Mouse (Mus musculus) embryonic facial prominence, embryonic 12.5 days (tissue): ENCODE data around the gene Mrps7. TPM values are rescaled to one million over a fixed set of nuclear protein-coding genes. Genes with fewer than 3 reads are reported as not detected.
"Not testable (repeated sequence)": the region's sequence is repeated elsewhere in the genome, so short reads cannot be mapped to it uniquely, and the experiment has no call there.

Experiments
- ATAC-seq: fragments of 200-750 bp; cut with Nextera tagmentation; 2 replicates; pipeline ENCODE4 v1.8.0; 2017; ENCODE audit not compliant: insufficient number of reproducible peaks, insufficient read depth, low FRiP score, low TSS enrichment
- H3K27ac ChIP-seq: fragments of 300-500 bp; sonication (generic); 2 replicates; pipeline ENCODE4 v1.5.1; 2016; ENCODE audit warnings: mild to moderate bottlenecking
- H3K27me3 ChIP-seq: fragments of 300-500 bp; sonication (generic); 2 replicates; pipeline ENCODE4 v1.6.1; 2016; ENCODE audit warnings: mild to moderate bottlenecking, moderate library complexity
- H3K36me3 ChIP-seq: fragments of 300-500 bp; sonication (generic); 2 replicates; pipeline ENCODE4 v1.6.1; 2016; ENCODE audit warnings: mild to moderate bottlenecking
- H3K4me1 ChIP-seq: fragments of 300-500 bp; sonication (generic); 2 replicates; pipeline ENCODE4 v1.6.1; 2016
- H3K4me2 ChIP-seq: fragments of 300-500 bp; sonication (generic); replicated peaks from 2 replicates; pipeline ENCODE4 v1.6.1; 2016; ENCODE audit warnings: mild to moderate bottlenecking, moderate library complexity
- H3K4me3 ChIP-seq: fragments of 300-500 bp; sonication (generic); 2 replicates; pipeline ENCODE4 v1.5.1; 2016; ENCODE audit warnings: mild to moderate bottlenecking
- H3K9ac ChIP-seq: fragments of 300-500 bp; sonication (generic); 2 replicates; pipeline ENCODE4 v1.6.1; 2016; ENCODE audit warnings: mild to moderate bottlenecking, moderate library complexity
- H3K9me3 ChIP-seq: fragments of 300-500 bp; sonication (generic); 2 replicates; pipeline ENCODE4 v1.6.1; 2016; ENCODE audit warnings: mild to moderate bottlenecking, moderate library complexity
- WGBS: fragments of 180-500 bp; shearing (Covaris S2); methylation state at CpG from one replicate; pipeline ENCODE4 v1.1.7; 2016; 5-methylcytosine and 5-hydroxymethylcytosine counted together
- polyA plus RNA-seq: library from polyadenylated mRNA; unstranded; fragments of >200 nt; fragmentation: Nextera tagmentation; extraction: Ambion mirVana; gene quantifications from 2 replicates; pipeline ENCODE4 v1.2.1, GENCODE M21; 2016

Mrps7 gene
- polyA plus RNA-seq, 1 experiment from 2014 or later = 95.9 TPM

DNA sequence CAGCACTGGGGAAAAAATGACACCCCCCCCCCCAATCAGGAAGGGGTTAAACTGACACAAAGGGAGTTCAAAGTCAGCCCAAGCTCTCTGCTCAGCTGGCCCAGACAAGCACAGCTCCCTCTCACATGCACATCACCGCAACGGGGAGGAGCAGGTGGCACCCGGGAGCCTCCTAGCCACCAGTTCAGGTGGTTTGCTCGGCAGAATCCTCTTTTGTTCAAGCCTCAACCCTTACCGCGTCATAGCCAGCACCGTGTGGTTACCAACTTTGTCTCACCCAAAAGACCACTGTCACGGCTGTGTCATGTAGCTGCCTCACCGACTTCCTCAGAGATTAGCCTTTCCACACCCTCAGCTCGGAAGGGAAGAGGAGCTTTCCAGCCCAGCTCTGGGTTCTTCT, 39.5 kb downstream of the Mrps7 start:
- Histone ChIP-seq H3K9me3 (no peaks in the 10 kb centered on the region), H3K4me2 (no peak overlapping the region), H3K27me3 (no peaks in the 10 kb centered on the region), H3K4me1 (0 out of 2 replicates have a peak, but pooled peaks cover 2% of the 10 kb centered on the region), H3K27ac (no peak overlapping the region), H3K36me3 (peaks cover 34% of the 10 kb centered on the region), H3K4me3 (no peak overlapping the region), H3K9ac (no peak overlapping the region)
- ATAC-seq = no peak
- WGBS = 82% methylated on average over 10 of the region's 10 CpGs

DNA sequence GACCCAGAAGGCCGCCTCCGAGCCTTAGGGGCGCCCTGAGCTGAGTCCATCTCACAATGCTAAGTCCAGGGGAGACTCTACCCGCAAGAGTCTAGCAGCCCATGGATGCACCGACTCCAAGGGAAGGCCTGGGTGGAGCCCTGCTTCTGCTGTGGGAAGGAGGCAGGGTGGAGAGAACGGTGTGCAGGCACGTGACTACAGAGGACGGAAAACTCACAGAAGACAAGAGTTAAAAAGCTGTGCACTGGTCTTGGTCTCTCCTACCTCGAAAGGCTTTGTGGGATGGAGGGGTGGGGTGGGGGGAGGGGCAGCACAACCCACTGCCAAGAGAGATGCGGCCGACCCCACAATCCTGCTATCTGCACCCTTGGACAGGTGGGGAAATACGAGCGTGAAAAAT, 40.6 kb downstream of the Mrps7 start:
- H3K4me3 ChIP-seq = no peak overlapping the region
- H3K9me3 ChIP-seq = no peaks in the 10 kb centered on the region
- no peaks in the 10 kb centered on the region for H3K27me3 ChIP-seq
- H3K36me3 ChIP-seq = peaks cover 40% of the 10 kb centered on the region
- ATAC-seq = no peak
- 90% methylated on average over 13 of the region's 13 CpGs for WGBS
- H3K4me1 ChIP-seq = 0 out of 2 replicates have a peak, but pooled peaks cover 2% of the 10 kb centered on the region
- no peak overlapping the region for H3K4me2 ChIP-seq
- no peak overlapping the region for H3K27ac ChIP-seq
- no peak overlapping the region for H3K9ac ChIP-seq

DNA sequence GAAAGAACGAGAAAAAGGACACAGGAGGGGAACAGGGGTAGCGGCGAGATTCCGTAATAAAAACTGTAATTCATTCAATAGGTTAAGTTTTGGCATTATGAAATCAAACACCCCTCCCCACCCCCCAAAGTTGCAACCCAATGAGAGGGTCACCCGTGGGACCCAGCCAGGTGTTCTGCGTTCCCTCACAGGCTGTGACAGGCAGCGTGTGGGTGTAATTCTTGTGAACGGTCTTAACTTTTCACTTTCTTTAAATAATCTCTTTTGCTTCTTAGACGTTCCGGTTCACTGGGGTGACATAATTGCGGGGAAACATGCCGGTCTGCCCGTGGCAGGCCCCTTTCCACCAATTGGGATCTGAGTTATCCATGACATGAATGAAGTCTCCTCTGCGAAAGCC, 41.8 kb downstream of the Mrps7 start:
- H3K4me3 ChIP-seq, ATAC-seq, H3K9me3 ChIP-seq, H3K9ac ChIP-seq, H3K4me1 ChIP-seq, H3K27me3 ChIP-seq, H3K27ac ChIP-seq, H3K4me2 ChIP-seq: not testable (repeated sequence)
- peaks cover 46% of the 10 kb centered on the region for H3K36me3 ChIP-seq
- WGBS = 73% methylated on average over 14 of the region's 14 CpGs

DNA sequence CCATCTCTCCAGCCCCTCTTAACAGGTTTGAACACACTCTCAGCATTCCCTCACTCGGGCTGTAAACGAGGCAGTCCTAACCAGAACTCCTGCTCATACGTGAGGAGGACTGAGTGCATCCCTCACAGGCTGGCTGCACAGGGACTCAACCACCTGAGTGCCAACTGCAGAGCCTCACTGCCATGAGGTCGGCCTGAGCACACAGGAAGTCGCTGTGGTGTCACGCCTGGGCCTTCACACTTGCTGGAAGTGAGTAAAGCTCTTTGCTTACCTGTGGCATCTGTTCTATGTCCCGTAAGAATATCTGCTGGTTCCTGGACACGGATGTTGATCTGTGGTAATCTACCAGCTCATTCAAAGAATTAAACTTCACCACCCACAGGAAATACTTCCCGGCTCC, 42.7 kb downstream of the Mrps7 start:
- Histone ChIP-seq H3K27me3 (no peaks in the 10 kb centered on the region), H3K4me1 (0 out of 2 replicates have a peak, but pooled peaks cover 2% of the 10 kb centered on the region), H3K27ac (no peak overlapping the region), H3K36me3 (peaks cover 46% of the 10 kb centered on the region), H3K9ac (no peak overlapping the region), H3K4me2 (no peak overlapping the region), H3K4me3 (no peak overlapping the region), H3K9me3 (no peaks in the 10 kb centered on the region)
- ATAC-seq = no peak
- 85% methylated on average over 9 of the region's 9 CpGs for WGBS

DNA sequence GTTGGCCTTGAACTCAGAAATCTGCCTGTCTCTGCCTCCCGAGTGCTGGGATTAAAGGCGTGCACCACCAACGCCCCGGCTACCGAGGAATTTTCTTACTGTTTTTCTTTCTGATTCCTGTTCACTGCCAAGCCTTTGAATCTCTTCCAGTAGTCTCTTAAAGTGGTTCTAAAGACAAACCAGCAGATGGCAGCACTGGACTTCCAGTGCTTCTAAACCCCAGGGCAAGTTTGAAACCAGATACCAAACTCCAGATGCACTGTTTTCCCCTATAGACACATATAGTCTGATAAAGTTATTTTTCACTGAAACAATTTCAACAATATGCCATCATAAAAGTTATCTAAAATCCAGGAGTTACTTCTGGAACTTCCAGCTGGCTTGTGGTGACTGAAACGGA, 43.7 kb downstream of the Mrps7 start:
- no peak overlapping the region for H3K4me3 ChIP-seq
- H3K4me1 ChIP-seq = 0 out of 2 replicates have a peak, but pooled peaks cover 2% of the 10 kb centered on the region
- H3K9me3 ChIP-seq = no peaks in the 10 kb centered on the region
- H3K27ac ChIP-seq = no peak overlapping the region
- WGBS = 49% methylated on average over 6 of the region's 6 CpGs
- H3K36me3 ChIP-seq = peaks cover 46% of the 10 kb centered on the region
- no peak overlapping the region for H3K4me2 ChIP-seq
- ATAC-seq = no peak
- H3K27me3 ChIP-seq = no peaks in the 10 kb centered on the region
- no peak overlapping the region for H3K9ac ChIP-seq

DNA sequence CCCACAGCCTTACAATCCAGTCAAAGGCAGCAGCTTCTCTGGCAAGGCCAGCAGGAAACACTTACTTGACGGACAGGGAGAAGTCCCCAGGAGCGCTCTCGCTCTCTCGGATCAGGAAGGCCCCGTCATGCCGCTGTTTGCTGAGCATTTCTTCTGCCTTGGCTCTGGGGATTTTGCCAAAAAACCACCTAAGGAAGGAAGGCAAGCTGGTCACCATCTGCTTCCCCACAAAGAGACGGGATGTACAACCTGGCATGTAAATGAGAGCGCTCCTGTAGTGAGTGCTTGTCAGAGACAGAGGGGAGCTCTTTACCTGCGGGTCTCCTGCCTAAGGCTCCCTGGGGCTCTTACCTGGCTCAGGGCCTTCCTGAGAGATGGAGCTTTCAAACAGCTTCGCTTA, 46.0 kb downstream of the Mrps7 start:
- no peak overlapping the region for H3K4me2 ChIP-seq
- H3K4me1 ChIP-seq = 0 out of 2 replicates have a peak, but pooled peaks cover 2% of the 10 kb centered on the region
- peaks cover 42% of the 10 kb centered on the region for H3K36me3 ChIP-seq
- no peak overlapping the region for H3K27ac ChIP-seq
- H3K9ac ChIP-seq = no peak overlapping the region
- WGBS = 63% methylated on average over 10 of the region's 10 CpGs
- no peaks in the 10 kb centered on the region for H3K9me3 ChIP-seq
- no peak overlapping the region for H3K4me3 ChIP-seq
- no peak for ATAC-seq
- no peaks in the 10 kb centered on the region for H3K27me3 ChIP-seq

DNA sequence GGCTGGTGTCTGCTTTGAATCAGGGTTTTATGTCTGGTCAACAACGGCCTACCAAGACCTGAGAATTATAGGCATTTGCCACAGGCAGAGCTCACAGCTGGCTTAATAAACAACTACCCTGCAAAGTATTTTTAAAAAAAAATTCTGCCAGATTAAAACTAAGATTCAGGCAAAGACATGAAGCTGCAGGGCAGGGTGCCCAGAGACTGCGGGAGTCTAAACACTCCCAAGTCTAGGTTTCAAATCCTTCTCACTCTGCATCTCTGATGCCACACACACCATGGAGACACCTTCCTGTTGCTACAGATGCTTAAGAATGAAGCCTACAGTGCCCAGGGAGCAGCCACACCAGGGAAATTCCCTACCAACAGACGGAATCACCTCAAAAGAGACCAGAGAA, 48.0 kb downstream of the Mrps7 start:
- Histone ChIP-seq H3K9me3 (no peaks in the 10 kb centered on the region), H3K4me1 (0 out of 2 replicates have a peak, but pooled peaks cover 2% of the 10 kb centered on the region), H3K27ac (no peak overlapping the region), H3K27me3 (no peaks in the 10 kb centered on the region), H3K36me3 (peaks cover 35% of the 10 kb centered on the region), H3K9ac (no peak overlapping the region), H3K4me3 (no peak overlapping the region), H3K4me2 (no peak overlapping the region)
- ATAC-seq = no peak
- 90% methylated on average over 3 of the region's 3 CpGs for WGBS

DNA sequence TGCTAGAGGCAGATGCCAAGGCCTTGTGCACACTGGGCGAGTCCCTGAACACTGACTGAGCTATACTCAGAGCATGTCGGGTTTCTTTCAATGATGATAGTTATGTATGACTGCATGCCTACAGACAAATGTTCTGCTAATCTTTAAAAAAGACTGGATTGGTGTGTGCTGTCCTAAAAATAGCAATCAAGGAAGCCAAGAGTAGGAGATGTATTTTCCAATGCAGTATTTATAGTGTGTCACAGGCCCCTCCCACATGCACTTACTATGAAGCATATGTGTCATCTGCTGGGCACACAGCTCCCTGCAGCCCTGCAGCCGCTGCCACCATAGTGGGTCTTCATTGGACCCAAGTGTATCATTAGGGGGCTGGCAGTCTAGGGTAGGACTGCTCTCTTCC, 49.5 kb downstream of the Mrps7 start:
- no peaks in the 10 kb centered on the region for H3K9me3 ChIP-seq
- H3K4me3 ChIP-seq = no peak overlapping the region
- no peak overlapping the region for H3K27ac ChIP-seq
- peaks cover 27% of the 10 kb centered on the region for H3K36me3 ChIP-seq
- no peaks in the 10 kb centered on the region for H3K27me3 ChIP-seq
- no peaks in the 10 kb centered on the region for H3K4me1 ChIP-seq
- H3K4me2 ChIP-seq = no peak overlapping the region
- 84% methylated on average over 3 of the region's 3 CpGs for WGBS
- H3K9ac ChIP-seq = no peak overlapping the region
- ATAC-seq = no peak

DNA sequence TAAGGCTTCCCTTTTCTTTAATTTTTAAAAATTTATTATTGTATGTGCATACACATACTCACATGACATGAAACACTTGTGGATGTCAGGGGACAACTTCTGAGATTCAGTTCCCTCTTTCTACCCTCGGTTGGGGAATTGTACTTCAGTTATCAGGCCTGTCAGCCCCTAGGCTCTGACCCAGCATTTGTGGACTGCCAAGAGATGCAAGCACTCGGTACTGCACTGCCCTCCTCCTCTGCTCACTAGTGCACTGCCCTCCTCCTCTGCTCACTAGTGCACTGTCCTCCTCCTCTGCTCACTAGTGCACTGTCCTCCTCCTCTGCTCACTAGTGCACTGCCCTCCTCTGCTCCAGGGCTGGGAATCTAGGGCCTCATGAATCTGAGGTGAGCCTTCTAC, 50.4 kb downstream of the Mrps7 start:
- Histone ChIP-seq H3K4me1 (no peaks in the 10 kb centered on the region), H3K27ac (no peak overlapping the region), H3K27me3 (no peaks in the 10 kb centered on the region), H3K9me3 (no peaks in the 10 kb centered on the region), H3K4me3 (no peak overlapping the region), H3K4me2 (no peak overlapping the region), H3K9ac (no peak overlapping the region), H3K36me3 (peaks cover 21% of the 10 kb centered on the region; the same call in 1 of the 2 replicates)
- ATAC-seq = no peak
- 66% methylated on average over 2 of the region's 2 CpGs for WGBS

Other genes with a start within 250 kb of the Mrps7 start
- 7.7 and 7.9 TPM in 2 replicates for gene Hid1, start 236.2 kb upstream of the Mrps7 start, polyA plus RNA-seq
- 19.7 and 20.6 TPM in 2 replicates for gene Cdr2l, start 222.0 kb upstream of the Mrps7 start, polyA plus RNA-seq
- 170 and 181 TPM in 2 replicates for gene Mrpl58, start 200.2 kb upstream of the Mrps7 start, polyA plus RNA-seq
- 867 and 893 TPM in 2 replicates for gene Atp5h, start 184.0 kb upstream of the Mrps7 start, polyA plus RNA-seq
- 24.5 and 26.1 TPM in 2 replicates for gene Kctd2, start 183.8 kb upstream of the Mrps7 start, polyA plus RNA-seq
- gene Trim80, start 163.4 kb upstream of the Mrps7 start, polyA plus RNA-seq = not detected in 2 replicates
- gene Slc16a5, start 141.5 kb upstream of the Mrps7 start, polyA plus RNA-seq = 0.22 and 0.28 TPM in 2 replicates
- gene Armc7, start 128.3 kb upstream of the Mrps7 start, polyA plus RNA-seq = 10.3 and 10.7 TPM in 2 replicates
- 73.7 and 80.6 TPM in 2 replicates for gene Nt5c, start 112.1 kb upstream of the Mrps7 start, polyA plus RNA-seq
- gene Jpt1, start 89.5 kb upstream of the Mrps7 start, polyA plus RNA-seq = 591 and 626 TPM in 2 replicates
- gene Sumo2, start 67.6 kb upstream of the Mrps7 start, polyA plus RNA-seq = 1,276 and 1,289 TPM in 2 replicates
- gene Nup85, start 39.5 kb upstream of the Mrps7 start, polyA plus RNA-seq = 192 and 205 TPM in 2 replicates
- gene Gga3, start 126 bp downstream of the Mrps7 start, polyA plus RNA-seq = 22.5 and 29.1 TPM in 2 replicates
- gene Mif4gd, start 9.0 kb downstream of the Mrps7 start, polyA plus RNA-seq = 16.6 and 17.6 TPM in 2 replicates
- 23.8 and 29.5 TPM in 2 replicates for gene Slc25a19, start 24.4 kb downstream of the Mrps7 start, polyA plus RNA-seq
- gene Grb2, start 104.7 kb downstream of the Mrps7 start, polyA plus RNA-seq = 115 and 118 TPM in 2 replicates
- gene Tmem94, start 161.5 kb downstream of the Mrps7 start, polyA plus RNA-seq = 29.6 and 30.0 TPM in 2 replicates
- 17.5 TPM in 2 replicates for gene Caskin2, start 209.7 kb downstream of the Mrps7 start, polyA plus RNA-seq
- 36.3 and 36.7 TPM in 2 replicates for gene Tsen54, start 210.8 kb downstream of the Mrps7 start, polyA plus RNA-seq
- gene Llgl2, start 220.1 kb downstream of the Mrps7 start, polyA plus RNA-seq = 7.6 and 8.8 TPM in 2 replicates